Mouse (Mus musculus) olfactory bulb, adult 2 months (tissue): Measurements from ENCODE around the gene Smarcc2.
A peak's percentile ranks its signal among the peaks of the same experiment; 100 is the strongest.

Source experiments
- CTCF ChIP-seq: fragments of 200-500 bp; IDR thresholded peaks from 2 replicates; pipeline ENCODE4 v1.5.1; 2012; ENCODE audit warnings: low read depth, mild to moderate bottlenecking, low read length, moderate library complexity; ENCODE audit not compliant: insufficient read depth
- POLR2A ChIP-seq: fragments of 200-500 bp; IDR thresholded peaks from 2 replicates; pipeline ENCODE4 v1.6.1; 2012; ENCODE audit warnings: mild to moderate bottlenecking, low read depth, low read length, moderate library complexity; ENCODE audit not compliant: insufficient read depth

DNA sequence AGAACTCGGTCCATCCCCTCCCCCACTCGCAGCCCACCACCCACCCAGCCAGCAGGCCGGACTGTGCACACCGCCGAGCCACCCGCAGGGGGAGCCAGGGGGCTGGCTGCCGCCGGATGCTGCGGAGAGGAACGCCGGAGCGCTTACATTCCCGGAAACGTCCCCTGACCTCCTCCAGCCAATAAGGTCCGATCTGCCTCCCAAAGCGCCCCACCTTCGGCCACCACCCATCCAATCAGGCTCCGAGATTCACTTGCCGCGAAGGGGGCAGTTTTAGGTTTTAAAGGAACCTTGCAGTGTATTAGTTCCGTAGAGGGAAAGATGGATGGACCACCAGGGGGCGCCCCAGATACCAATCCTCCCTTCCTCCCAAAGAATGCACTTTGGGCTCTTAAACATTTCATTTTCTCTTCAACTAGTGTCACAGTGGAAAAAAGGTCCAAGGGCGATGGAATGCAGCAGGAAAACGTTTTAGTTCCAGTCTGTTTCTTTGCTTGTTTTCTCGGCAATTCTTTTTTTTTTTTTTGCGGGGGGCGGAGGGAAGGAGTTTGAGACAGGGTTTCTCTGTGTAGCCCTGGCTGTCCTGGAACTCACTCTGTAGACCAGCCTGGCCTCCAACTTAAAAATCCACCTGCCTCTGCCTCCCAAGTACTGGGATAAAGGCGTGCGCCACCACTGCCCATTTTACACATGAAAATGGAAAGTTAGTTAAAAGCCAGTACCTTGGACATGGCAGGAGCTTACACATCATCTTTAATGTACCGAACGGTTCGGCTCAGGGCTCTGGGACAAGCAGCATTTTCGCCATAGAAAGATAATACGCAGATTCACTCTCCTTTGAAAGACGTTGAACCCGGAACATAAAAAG, 49.1 kb upstream of the Smarcc2 start:
- peak; percentile 36 for TF ChIP-seq POLR2A
- peak; percentile 74 for TF ChIP-seq CTCF
